Mouse (Mus musculus) lung, adult 2 months (tissue): ENCODE measurements around the gene Olfr522. TPM values are rescaled to one million over a fixed set of nuclear protein-coding genes. Genes with fewer than 3 reads are reported as not detected.

ENCODE experiments used
- DNase-seq: peaks from one replicate; pipeline ENCODE4 v3.0.0; 2022
- H3K4me1 ChIP-seq: fragments of 200-500 bp; 2 replicates; pipeline ENCODE4 v1.6.1; 2011; ENCODE audit warnings: low read length; ENCODE audit not compliant: control insufficient read depth, insufficient read depth
- H3K4me3 ChIP-seq: fragments of 200-500 bp; replicated peaks from 2 replicates; pipeline ENCODE3; 2011; ENCODE audit warnings: low read depth, mild to moderate bottlenecking, control low read depth, low read length; ENCODE audit errors: extremely low read depth
- CTCF ChIP-seq: fragments of 200-500 bp; IDR thresholded peaks from 2 replicates; pipeline ENCODE4 v1.5.1; 2011; ENCODE audit warnings: mild to moderate bottlenecking, low read length, control low read depth; ENCODE audit not compliant: insufficient read depth
- POLR2A ChIP-seq: fragments of 200-500 bp; IDR thresholded peaks from 2 replicates; pipeline ENCODE4 v1.6.1; 2011; ENCODE audit warnings: low read depth, mild to moderate bottlenecking, control low read depth, low read length, borderline replicate concordance; ENCODE audit errors: extremely low read depth
- WGBS: fragments of 180-500 bp; shearing (Covaris S2); methylation state at CpG from one replicate; pipeline ENCODE4 v1.1.7; 2018; 5-methylcytosine and 5-hydroxymethylcytosine counted together
- polyA plus RNA-seq: library from polyadenylated mRNA; depleted of rRNA; stranded (reverse); fragments of >200 nt; gene quantifications from 2 replicates; pipeline ENCODE4 v1.2.3, GENCODE M21; 2012; rRNA removed

The Olfr522 gene
- polyA plus RNA-seq, 1 experiment: not detected

- no peak for DNase-seq
- 29% methylated on average over 4 of the region's 4 CpGs for WGBS
These were observed 41.8 kb downstream of the Olfr522 start for GRCm38 (mm10) chr7:140122765-140123164.

GRCm38 (mm10) chr7:140121338-140121910 is 43.1 kb downstream of the Olfr522 start:
- Histone ChIP-seq H3K4me3 (no peak overlapping the region), H3K4me1 (no peaks in the 10 kb centered on the region; the same call in 1 of the 2 replicates)
- TF ChIP-seq CTCF (no peak), POLR2A (no peak)
- no peak for DNase-seq
- WGBS: 65% methylated on average over 13 of the region's 13 CpGs

More at GRCm38 (mm10) chr7:140122765-140123164, 41.8 kb downstream of the Olfr522 start:
- no peak for TF ChIP-seq CTCF
- TF ChIP-seq POLR2A: no peak
- Histone ChIP-seq H3K4me3 (no peak overlapping the region), H3K4me1 (peaks cover 4% of the 10 kb centered on the region)

GRCm38 (mm10) chr7:140120484-140120883 is 44.1 kb downstream of the Olfr522 start:
- no peaks in the 10 kb centered on the region for H3K4me1 ChIP-seq
- H3K4me3 ChIP-seq: no peak overlapping the region
- TF ChIP-seq CTCF (no peak), POLR2A (no peak)
- 86% methylated on average over 2 of the region's 2 CpGs for WGBS
- DNase-seq: no peak

- WGBS: 4% methylated on average over 28 of the region's 28 CpGs
- no peak for TF ChIP-seq CTCF
- peak; percentile 83; the same call in 1 of the 2 replicates for TF ChIP-seq POLR2A
- H3K4me3 ChIP-seq: peak within 1 kb of the TSS; percentile 85
These were observed 48.1 kb downstream of the Olfr522 start, which contains the start of gene Echs1 for GRCm38 (mm10) chr7:140116329-140117054. Gene Echs1, minus strand, starts transcription at chr7:140116476.

GRCm38 (mm10) chr7:140115583-140116328 is 48.8 kb downstream of the Olfr522 start, which contains the start of gene Paox:
Gene Paox, plus strand, starts transcription at chr7:140115799.
- peak; percentile 51 for DNase-seq
- H3K4me1 ChIP-seq: no peaks in the 10 kb centered on the region
- H3K4me3 ChIP-seq: peak within 1 kb of the TSS; percentile 85
- 2% methylated on average over 23 of the region's 23 CpGs for WGBS
- TF ChIP-seq CTCF (no peak), POLR2A (no peak)

More at GRCm38 (mm10) chr7:140116329-140117054, 48.1 kb downstream of the Olfr522 start, which contains the start of gene Echs1:
- DNase-seq: peak; percentile 90
- no peaks in the 10 kb centered on the region for H3K4me1 ChIP-seq

- no peak overlapping the region for H3K4me3 ChIP-seq
- no peak for DNase-seq
- H3K4me1 ChIP-seq: no peaks in the 10 kb centered on the region
- 55% methylated on average over 3 of the region's 3 CpGs for WGBS
- no peak for TF ChIP-seq CTCF
- no peak for TF ChIP-seq POLR2A
These were observed 52.6 kb downstream of the Olfr522 start for GRCm38 (mm10) chr7:140111943-140112342.

Other genes with a start within 250 kb of the Olfr522 start
- gene Utf1, start 221.0 kb downstream of the Olfr522 start, polyA plus RNA-seq: 0.09 TPM in 1 of 2 replicates, not detected in the other
- 5.6 and 6.8 TPM in 2 replicates for gene 6430531B16Rik, start 186.0 kb downstream of the Olfr522 start, polyA plus RNA-seq
- gene Adam8, start 172.2 kb downstream of the Olfr522 start, polyA plus RNA-seq: 19.2 and 21.2 TPM in 2 replicates
- gene Zfp511, start 128.4 kb downstream of the Olfr522 start, polyA plus RNA-seq: 75.7 and 85.5 TPM in 2 replicates
- gene Tubgcp2, start 128.1 kb downstream of the Olfr522 start, polyA plus RNA-seq: 19.4 and 25.3 TPM in 2 replicates
- not detected in 2 replicates for gene Msx3, start 115.7 kb downstream of the Olfr522 start, polyA plus RNA-seq
- gene Caly, start 82.2 kb downstream of the Olfr522 start, polyA plus RNA-seq: 0.20 and 0.27 TPM in 2 replicates
- gene Prap1, start 71.4 kb downstream of the Olfr522 start, polyA plus RNA-seq: not detected in 2 replicates
- 20.4 and 27.3 TPM in 2 replicates for gene Fuom, start 62.3 kb downstream of the Olfr522 start, polyA plus RNA-seq
- gene Paox, start 49.0 kb downstream of the Olfr522 start, polyA plus RNA-seq: 6.7 and 11.2 TPM in 2 replicates
- 62.4 and 71.8 TPM in 2 replicates for gene Echs1, start 48.3 kb downstream of the Olfr522 start, polyA plus RNA-seq
- gene Mtg1, start 27.2 kb downstream of the Olfr522 start, polyA plus RNA-seq: 14.7 and 18.2 TPM in 2 replicates
- gene Sprn, start 9.9 kb downstream of the Olfr522 start, polyA plus RNA-seq: 0.25 and 0.27 TPM in 2 replicates
- not detected in 2 replicates for gene Olfr523, start 8.5 kb upstream of the Olfr522 start, polyA plus RNA-seq
- not detected in 2 replicates for gene Olfr524, start 41.2 kb upstream of the Olfr522 start, polyA plus RNA-seq
- 1.7 and 2.8 TPM in 2 replicates for gene Cd163l1, start 53.5 kb upstream of the Olfr522 start, polyA plus RNA-seq
- 0.58 and 0.78 TPM in 2 replicates for gene 5830411N06Rik, start 82.5 kb upstream of the Olfr522 start, polyA plus RNA-seq
- gene Olfr525, start 156.1 kb upstream of the Olfr522 start, polyA plus RNA-seq: not detected in 2 replicates
- not detected in 2 replicates for gene Olfr527, start 169.3 kb upstream of the Olfr522 start, polyA plus RNA-seq
- gene Olfr60, start 196.9 kb upstream of the Olfr522 start, polyA plus RNA-seq: 0.32 TPM in 1 of 2 replicates, not detected in the other
- not detected in 2 replicates for gene Olfr530, start 211.6 kb upstream of the Olfr522 start, polyA plus RNA-seq
- not detected in 2 replicates for gene Olfr531, start 238.2 kb upstream of the Olfr522 start, polyA plus RNA-seq